ENCODE assay signal across 15 mouse cellular contexts in genomic region chr13:34809536-34809935, GRCm38 (mm10).
DNase-seq lines count a peak whose midpoint lies in the region.
"Had no signal": no experiment of that assay in that cellular context is flagged by ENCODE, and none has a peak within 500 bp of the region (broad histone marks: within the 10 kb centered on the region; RNA-seq: fewer than 3 reads in every experiment).

No protein-coding gene starts in this region.

- H3K9me3 ChIP-seq in heart, embryonic 10.5 days: peaks cover 6% of the 10 kb centered on the region; the same call in 1 of the 2 replicates

- peak; percentile 75 for DNase-seq in heart, adult 11 months
- no peak for DNase-seq in heart, adult 8-10 months (ENCODE audit: low spot score)
- peak; percentile 55 for DNase-seq in heart, embryonic 10.5 days (ENCODE audit: low spot score)
- DNase-seq in heart, adult 9 months (ENCODE audit: low spot score in 2 of 2): no peak
- DNase-seq: adrenal gland, adult 8-10 months; adrenal gland, postnatal 10 days; adrenal gland, postnatal 14 days; adrenal gland, postnatal 25 days; B cell, adult 2 months; cerebellum, adult 11 months; cerebellum, adult 11-12 months; cerebellum, adult 18-20 months had no signal

- H3K27me3 ChIP-seq in heart, embryonic 10.5 days (ENCODE audit: insufficient read depth, poor library complexity, severe bottlenecking): no peaks in the 10 kb centered on the region
- H3K27me3 ChIP-seq: CH12.LX, Patski had no signal

- 86% methylated on average over 1 of the region's 1 CpGs for WGBS in heart, embryonic 10.5 days

- H3K27ac ChIP-seq in heart, embryonic 10.5 days: no peak overlapping the region

- no peak overlapping the region for H3K4me3 ChIP-seq in heart, embryonic 10.5 days

- no peaks in the 10 kb centered on the region for H3K36me3 ChIP-seq in heart, embryonic 10.5 days
- H3K36me3 ChIP-seq: G1E had no signal

- H3K4me1 ChIP-seq in heart, embryonic 10.5 days: peaks cover 7% of the 10 kb centered on the region

Comparison
In these comparisons a context has a peak if more than half of its experiments do, and no peak if none do; other contexts are left out.
1. DNase-seq: peak in heart, adult 11 months (single experiment) and heart, embryonic 10.5 days (single experiment); none in heart, adult 8-10 months (single experiment) and heart, adult 9 months (0 of 2).